9 mouse cellular contexts compared by ENCODE assay signal in the genomic region with DNA sequence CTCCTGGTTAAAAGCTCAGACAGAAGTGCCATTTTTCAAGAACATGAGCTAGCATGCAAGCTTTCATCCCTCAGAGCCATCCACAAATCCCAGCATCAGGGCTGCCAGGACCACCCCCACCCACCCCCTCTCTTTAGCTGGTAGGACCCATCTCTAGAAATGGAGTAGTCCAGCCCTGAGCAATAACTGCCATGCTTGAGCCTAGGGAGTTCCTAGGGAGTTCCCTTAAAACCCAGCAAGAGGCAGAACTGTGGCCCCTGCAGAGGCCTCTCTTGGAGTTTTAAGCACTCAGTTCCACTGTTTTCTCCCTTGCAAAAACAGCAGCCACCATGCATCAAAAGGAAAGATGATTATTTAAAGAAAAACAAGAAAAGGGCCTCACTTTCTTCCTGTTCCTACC. TPM values are rescaled to one million over a fixed set of nuclear protein-coding genes. Genes with fewer than 3 reads are reported as not detected.
A peak's percentile ranks its signal among the peaks of the same experiment; 100 is the strongest.
DNase-seq lines count a peak whose midpoint lies in the region; ATAC-seq lines count a peak whose summit lies in the region.
"Had no signal": no experiment of that assay in that cellular context is flagged by ENCODE, and none has a peak within 500 bp of the region (broad histone marks: within the 10 kb centered on the region; RNA-seq: fewer than 3 reads in every experiment).

No protein-coding gene starts in this region.

- peaks cover 55% of the 10 kb centered on the region for H3K27me3 ChIP-seq in forebrain, embryonic 10.5 days (ENCODE audit: poor library complexity, severe bottlenecking)
- peaks cover 11% of the 10 kb centered on the region; the same call in 1 of the 2 replicates for H3K27me3 ChIP-seq in forebrain, embryonic 11.5 days (ENCODE audit: control insufficient read depth, insufficient read depth, low read length)
- no peaks in the 10 kb centered on the region for H3K27me3 ChIP-seq in lung, embryonic 16.5 days (ENCODE audit: control insufficient read depth, insufficient read depth, low read depth, low read length)
- H3K27me3 ChIP-seq in liver, embryonic 13.5 days = peaks cover 31% of the 10 kb centered on the region
- 0 out of 2 replicates have a peak, but pooled peaks cover 13% of the 10 kb centered on the region for H3K27me3 ChIP-seq in stomach, embryonic 15.5 days (replicated peaks)

- no peak overlapping the region for H3K27ac ChIP-seq in forebrain, embryonic 10.5 days
- no peak overlapping the region for H3K27ac ChIP-seq in forebrain, embryonic 11.5 days (ENCODE audit: low read depth, low read length)
- no peak overlapping the region for H3K27ac ChIP-seq in lung, embryonic 16.5 days (ENCODE audit: low read length)
- no peak overlapping the region for H3K27ac ChIP-seq in liver, embryonic 13.5 days
- H3K27ac ChIP-seq in stomach, embryonic 15.5 days = 0 out of 2 replicates have a peak overlapping the region, but pooled peaks have one; percentile 6
- H3K27ac ChIP-seq: liver, embryonic 14.5 days had no signal

- H3K4me2 ChIP-seq in forebrain, embryonic 11.5 days (ENCODE audit: low read depth, low read length, severe bottlenecking) = no peak overlapping the region
- peak overlapping the region; percentile 93 for H3K4me2 ChIP-seq in lung, embryonic 16.5 days (ENCODE audit: low read depth, low read length)
- H3K4me2 ChIP-seq in liver, embryonic 13.5 days = 0 out of 2 replicates have a peak overlapping the region, but pooled peaks have one; percentile 17
- H3K4me2 ChIP-seq in stomach, embryonic 15.5 days = peak overlapping the region; percentile 57

- H3K4me1 ChIP-seq in forebrain, embryonic 10.5 days = peaks cover 26% of the 10 kb centered on the region
- peaks cover 3% of the 10 kb centered on the region; the same call in 1 of the 2 replicates for H3K4me1 ChIP-seq in forebrain, embryonic 11.5 days (replicated peaks; ENCODE audit: control insufficient read depth, insufficient read depth, low read length)
- H3K4me1 ChIP-seq in lung, embryonic 16.5 days (replicated peaks; ENCODE audit: control insufficient read depth, insufficient read depth, low read length) = no peaks in the 10 kb centered on the region; the same call in 1 of the 2 replicates
- H3K4me1 ChIP-seq in liver, embryonic 13.5 days (replicated peaks) = no peaks in the 10 kb centered on the region
- peaks cover 5% of the 10 kb centered on the region; the same call in 1 of the 2 replicates for H3K4me1 ChIP-seq in stomach, embryonic 15.5 days

- no peaks in the 10 kb centered on the region for H3K36me3 ChIP-seq in forebrain, embryonic 10.5 days (replicated peaks)
- no peaks in the 10 kb centered on the region for H3K36me3 ChIP-seq in forebrain, embryonic 11.5 days (ENCODE audit: control insufficient read depth, insufficient read depth, low read length)
- no peaks in the 10 kb centered on the region for H3K36me3 ChIP-seq in lung, embryonic 16.5 days (ENCODE audit: control insufficient read depth, insufficient read depth, low read length)
- H3K36me3 ChIP-seq in liver, embryonic 13.5 days = no peaks in the 10 kb centered on the region
- no peaks in the 10 kb centered on the region for H3K36me3 ChIP-seq in stomach, embryonic 15.5 days

- H3K4me3 ChIP-seq in forebrain, embryonic 10.5 days = peak overlapping the region; percentile 76; the same call in 1 of the 2 replicates
- no peak overlapping the region for H3K4me3 ChIP-seq in forebrain, embryonic 11.5 days (ENCODE audit: low read depth, low read length)
- H3K4me3 ChIP-seq in lung, embryonic 16.5 days (ENCODE audit: low read length) = peak overlapping the region; percentile 69
- H3K4me3 ChIP-seq in liver, embryonic 13.5 days (replicated peaks) = no peak overlapping the region
- H3K4me3 ChIP-seq in stomach, embryonic 15.5 days (replicated peaks) = peak overlapping the region; percentile 67

- ATAC-seq in forebrain, embryonic 11.5 days (replicated peaks; ENCODE audit: low FRiP score) = no peak
- no peak for ATAC-seq in lung, embryonic 16.5 days (ENCODE audit: low read depth)
- no peak for ATAC-seq in liver, embryonic 13.5 days (ENCODE audit: low read depth)
- no peak for ATAC-seq in stomach, embryonic 15.5 days (ENCODE audit: insufficient read depth, low FRiP score, low read depth)

- DNase-seq in forebrain, embryonic 10.5 days (ENCODE audit: extremely low spot score, low spot score) = no peak
- DNase-seq in forebrain, embryonic 11.5 days (ENCODE audit: low spot score) = no peak
- no peak for DNase-seq in lung, postnatal 10 days
- no peak for DNase-seq in liver, embryonic 13.5 days
- no peak for DNase-seq in MN1 (ENCODE audit: low spot score)
- DNase-seq in c-Kit-positive CD71-positive TER-119-positive erythroid progenitor cells, embryonic 14.5 days (ENCODE audit: low spot score) = no peak

- H3K9ac ChIP-seq in forebrain, embryonic 11.5 days (ENCODE audit: low read length) = no peak overlapping the region
- peak overlapping the region; percentile 45 for H3K9ac ChIP-seq in lung, embryonic 16.5 days (ENCODE audit: low read length)
- no peak overlapping the region for H3K9ac ChIP-seq in liver, embryonic 13.5 days
- H3K9ac ChIP-seq in stomach, embryonic 15.5 days = peak overlapping the region; percentile 19; the same call in 1 of the 2 replicates
- H3K9ac ChIP-seq: liver, embryonic 14.5 days had no signal

- H3K9me3 ChIP-seq in forebrain, embryonic 10.5 days = no peaks in the 10 kb centered on the region
- H3K9me3 ChIP-seq in forebrain, embryonic 11.5 days (ENCODE audit: control insufficient read depth, low read length) = no peaks in the 10 kb centered on the region
- no peaks in the 10 kb centered on the region for H3K9me3 ChIP-seq in lung, embryonic 16.5 days (ENCODE audit: control insufficient read depth, low read length)
- no peaks in the 10 kb centered on the region for H3K9me3 ChIP-seq in liver, embryonic 13.5 days (replicated peaks)
- no peaks in the 10 kb centered on the region for H3K9me3 ChIP-seq in stomach, embryonic 15.5 days

RNA-seq across cellular contexts. Expression of a gene that starts 1.0 kb away (rescaled TPM):
- polyA plus RNA-seq in forebrain, embryonic 10.5 days (2016; fragmentation: Nextera tagmentation; extraction: Ambion mirVana) = 1.1 and 1.3 TPM in 2 replicates
- 1.4 and 1.7 TPM in 2 replicates for polyA plus RNA-seq in forebrain, embryonic 11.5 days (2014; fragmentation: Nextera tagmentation; extraction: Ambion mirVana)
- 4.4 and 4.8 TPM in 2 replicates for polyA plus RNA-seq in lung, embryonic 16.5 days (2015; fragmentation: Nextera tagmentation; extraction: Ambion mirVana)
- polyA plus RNA-seq in liver, embryonic 13.5 days (2015; fragmentation: Nextera tagmentation; extraction: Ambion mirVana) = 1.2 and 1.3 TPM in 2 replicates
- 10.6 and 12.8 TPM in 2 replicates for polyA plus RNA-seq in stomach, embryonic 15.5 days (2015; fragmentation: Nextera tagmentation; extraction: Ambion mirVana)

Comparison
In these comparisons a context has a peak if more than half of its experiments do, and no peak if none do; other contexts are left out.
1. H3K4me3 ChIP-seq: peak in forebrain, embryonic 10.5 days (single experiment), lung, embryonic 16.5 days (single experiment) and stomach, embryonic 15.5 days (single experiment); none in forebrain, embryonic 11.5 days (single experiment) and liver, embryonic 13.5 days (single experiment).
2. H3K9ac ChIP-seq: peak in lung, embryonic 16.5 days (single experiment) and stomach, embryonic 15.5 days (single experiment); none in forebrain, embryonic 11.5 days (single experiment) and liver, embryonic 13.5 days (single experiment).